Mouse (Mus musculus) forebrain, embryonic 16.5 days (tissue): ENCODE results near the gene Tmem165. TPM values are rescaled to one million over a fixed set of nuclear protein-coding genes. Genes with fewer than 3 reads are reported as not detected.

Experiments
- ATAC-seq: fragments of 200-750 bp; cut with Nextera tagmentation; 2 replicates; pipeline ENCODE4 v1.8.0; 2017; ENCODE audit warnings: mild to moderate bottlenecking, moderate library complexity
- H3K27ac ChIP-seq: fragments of 300-500 bp; sonication (generic); 2 replicates; pipeline ENCODE4 v1.5.1; 2014; ENCODE audit warnings: low read length, control low read depth
- H3K27me3 ChIP-seq: fragments of 300-500 bp; sonication (generic); replicated peaks from 2 replicates; pipeline ENCODE4 v1.6.1; 2014; ENCODE audit warnings: low read length; ENCODE audit not compliant: control insufficient read depth, insufficient read depth
- H3K36me3 ChIP-seq: fragments of 300-500 bp; sonication (generic); 2 replicates; pipeline ENCODE4 v1.6.1; 2014; ENCODE audit not compliant: control insufficient read depth, insufficient read depth
- H3K4me1 ChIP-seq: fragments of 300-500 bp; sonication (generic); replicated peaks from 2 replicates; pipeline ENCODE4 v1.6.1; 2014; ENCODE audit warnings: low read length; ENCODE audit not compliant: control insufficient read depth, insufficient read depth
- H3K4me2 ChIP-seq: fragments of 300-500 bp; sonication (generic); 2 replicates; pipeline ENCODE4 v1.6.1; 2014; ENCODE audit warnings: mild to moderate bottlenecking, low read length, control low read depth
- H3K4me3 ChIP-seq: fragments of 300-500 bp; sonication (generic); replicated peaks from 2 replicates; pipeline ENCODE4 v1.5.1; 2014; ENCODE audit warnings: mild to moderate bottlenecking, low read length, control low read depth
- H3K9ac ChIP-seq: fragments of 300-500 bp; sonication (generic); replicated peaks from 2 replicates; pipeline ENCODE4 v1.6.1; 2014; ENCODE audit warnings: low read depth, low read length, control low read depth
- H3K9me3 ChIP-seq: fragments of 300-500 bp; sonication (generic); 2 replicates; pipeline ENCODE4 v1.6.1; 2016; ENCODE audit warnings: low read length; ENCODE audit not compliant: control insufficient read depth
- whole genome bisulfite sequencing: fragments of 180-500 bp; shearing (Covaris S2); extraction: QIAGEN DNeasy Blood & Tissue Kit; methylation state at CpG from one replicate; pipeline ENCODE4 v1.1.7; 2014; 5-methylcytosine and 5-hydroxymethylcytosine counted together
- polyA plus RNA-seq: library from polyadenylated mRNA; unstranded; fragments of >200 nt; fragmentation: Nextera tagmentation; extraction: Ambion mirVana; gene quantifications from 2 replicates; pipeline ENCODE4 v1.2.1, GENCODE M21; 2015

The Tmem165 gene
- polyA plus RNA-seq, 1 experiment from 2014 or later: 40.3 TPM

DNA sequence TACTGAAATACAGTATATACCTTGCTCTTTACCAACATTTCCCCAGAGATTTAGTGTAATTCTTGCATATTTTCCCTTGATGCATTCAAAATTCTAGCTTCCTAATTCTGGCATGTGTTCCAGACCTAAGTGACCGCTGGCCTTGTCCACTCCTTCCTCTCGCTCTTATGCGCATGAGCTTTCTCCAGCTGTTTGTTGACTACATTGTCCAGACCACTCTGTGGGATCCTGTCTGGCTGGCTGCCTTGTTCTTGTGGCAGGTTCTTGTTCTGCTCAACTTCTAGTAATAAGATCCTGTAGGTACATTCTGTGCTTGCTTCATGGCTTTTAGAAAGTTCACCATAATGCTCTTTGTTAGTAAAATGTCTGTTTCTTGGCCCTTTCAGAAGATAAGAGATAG, 19.5 kb downstream of the Tmem165 start:
- no peak for ATAC-seq

DNA sequence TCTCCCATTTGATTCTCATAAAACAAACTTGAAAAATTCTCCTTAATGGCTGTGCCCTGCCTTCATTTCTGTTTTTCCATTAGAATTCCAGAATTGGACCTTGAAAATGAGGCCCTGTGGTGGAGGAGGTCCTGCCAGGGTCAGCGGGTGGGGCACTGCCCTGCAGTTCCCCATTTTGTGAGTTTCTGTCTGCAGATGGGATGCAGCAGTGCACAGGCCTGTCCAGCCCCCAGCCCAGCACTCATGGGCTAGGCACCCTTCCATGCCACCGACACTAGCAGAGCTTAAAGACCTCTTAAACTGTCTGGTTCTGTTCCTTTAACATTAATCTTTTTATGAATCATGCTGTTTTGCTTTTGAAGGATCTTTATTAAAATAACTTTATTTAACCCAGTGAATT, 22.2 kb downstream of the Tmem165 start:
- H3K4me1 ChIP-seq: no peaks in the 10 kb centered on the region
- WGBS: 93% methylated on average over 2 of the region's 2 CpGs
- ATAC-seq: no peak

More for the DNA sequence above, 19.5 kb downstream of the Tmem165 start:
- Histone ChIP-seq H3K27me3 (no peaks in the 10 kb centered on the region), H3K36me3 (peaks cover 20% of the 10 kb centered on the region), H3K27ac (no peak overlapping the region), H3K9ac (no peak overlapping the region), H3K4me2 (no peak overlapping the region), H3K9me3 (no peaks in the 10 kb centered on the region), H3K4me3 (no peak overlapping the region), H3K4me1 (no peaks in the 10 kb centered on the region)
- 98% methylated on average over 3 of the region's 3 CpGs for WGBS

DNA sequence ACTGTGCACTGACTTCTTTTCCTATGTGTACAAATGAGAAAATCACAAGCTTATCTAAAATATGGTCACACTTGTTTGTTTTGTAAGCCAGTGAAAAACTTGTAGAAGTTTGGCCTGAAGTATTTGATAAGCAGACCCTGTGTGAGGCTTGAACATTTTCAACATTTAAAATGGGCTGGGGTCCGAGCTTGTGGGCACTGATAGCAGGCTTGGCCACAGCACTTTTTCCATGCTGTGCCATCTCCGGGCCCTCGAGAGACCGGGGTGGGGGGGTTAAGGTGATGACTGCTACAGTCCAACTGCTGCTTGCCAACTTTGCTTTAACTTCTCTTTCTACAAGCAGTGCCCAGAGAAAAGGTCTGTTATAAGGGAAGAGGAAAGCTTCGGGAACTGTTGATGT, 24.4 kb downstream of the Tmem165 start:
- Histone ChIP-seq H3K27ac (no peak overlapping the region), H3K27me3 (no peaks in the 10 kb centered on the region), H3K4me3 (no peak overlapping the region), H3K9me3 (no peaks in the 10 kb centered on the region), H3K9ac (no peak overlapping the region), H3K4me1 (no peaks in the 10 kb centered on the region), H3K4me2 (no peak overlapping the region), H3K36me3 (peaks cover 30% of the 10 kb centered on the region)
- 92% methylated on average over 5 of the region's 5 CpGs for WGBS
- ATAC-seq: no peak

More for the DNA sequence above, 22.2 kb downstream of the Tmem165 start:
- Histone ChIP-seq H3K4me2 (no peak overlapping the region), H3K36me3 (peaks cover 23% of the 10 kb centered on the region), H3K9me3 (no peaks in the 10 kb centered on the region), H3K27me3 (no peaks in the 10 kb centered on the region), H3K4me3 (no peak overlapping the region), H3K27ac (no peak overlapping the region), H3K9ac (no peak overlapping the region)

DNA sequence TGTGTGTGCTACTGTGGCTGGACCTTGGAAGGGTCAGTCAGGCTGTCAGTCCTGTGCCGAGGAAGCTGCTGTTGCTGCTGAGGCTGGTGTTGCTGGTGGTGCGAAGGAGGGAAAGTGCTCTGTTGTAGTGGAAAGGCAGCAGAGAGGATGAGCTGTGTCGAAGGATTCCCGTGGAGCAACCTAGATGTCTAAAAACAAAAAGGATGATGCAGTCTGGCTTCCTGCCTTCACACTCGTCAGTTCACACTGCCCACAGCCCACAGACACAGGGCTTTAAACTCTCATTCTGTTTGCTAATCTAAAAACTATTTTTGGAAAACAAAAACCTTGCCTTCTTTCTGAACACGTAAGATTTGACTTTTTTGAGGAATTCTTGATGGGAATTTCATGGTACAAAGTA, 33.0 kb downstream of the Tmem165 start:
- ATAC-seq: no peak
- no peaks in the 10 kb centered on the region for H3K27me3 ChIP-seq
- no peak overlapping the region for H3K27ac ChIP-seq
- no peak overlapping the region for H3K9ac ChIP-seq
- peaks cover 16% of the 10 kb centered on the region for H3K36me3 ChIP-seq
- WGBS: 84% methylated on average over 6 of the region's 6 CpGs
- no peak overlapping the region for H3K4me2 ChIP-seq
- H3K9me3 ChIP-seq: no peaks in the 10 kb centered on the region
- H3K4me3 ChIP-seq: no peak overlapping the region
- no peaks in the 10 kb centered on the region for H3K4me1 ChIP-seq

DNA sequence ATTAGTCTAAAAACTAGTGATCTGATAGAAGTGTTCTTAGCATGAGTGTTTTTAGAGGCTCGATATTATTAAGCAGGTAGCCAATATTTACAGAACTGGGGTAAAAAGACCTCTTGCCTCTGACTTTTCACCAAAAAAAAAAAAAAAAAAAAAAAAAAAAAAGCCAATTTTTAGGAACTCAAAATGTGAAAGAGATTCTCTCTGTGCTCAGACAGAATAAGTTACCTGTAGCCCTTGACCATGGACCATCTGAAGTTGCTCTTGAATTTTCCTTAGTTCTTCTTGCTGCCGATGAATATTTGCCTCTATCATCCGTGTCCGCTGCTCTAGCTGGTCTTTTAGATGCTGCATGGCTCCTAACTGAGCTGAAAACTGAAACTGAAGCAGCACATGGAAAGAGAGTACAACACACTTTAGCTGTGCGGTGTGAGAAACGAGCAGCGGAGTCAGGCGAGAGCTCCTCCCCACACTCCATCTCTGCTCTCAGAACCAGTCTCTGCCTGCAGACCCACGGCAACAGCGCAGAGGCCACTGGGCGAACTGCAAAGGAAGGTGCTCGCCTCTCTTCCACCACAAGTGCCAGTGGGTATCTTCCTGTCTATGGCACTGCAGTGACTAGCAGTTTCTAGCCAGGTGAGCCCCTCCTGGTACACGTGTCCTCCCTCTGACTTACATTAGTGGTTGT, 47.6 kb downstream of the Tmem165 start:
- WGBS: 91% methylated on average over 13 of the region's 13 CpGs
- H3K36me3 ChIP-seq: peaks cover 22% of the 10 kb centered on the region

DNA sequence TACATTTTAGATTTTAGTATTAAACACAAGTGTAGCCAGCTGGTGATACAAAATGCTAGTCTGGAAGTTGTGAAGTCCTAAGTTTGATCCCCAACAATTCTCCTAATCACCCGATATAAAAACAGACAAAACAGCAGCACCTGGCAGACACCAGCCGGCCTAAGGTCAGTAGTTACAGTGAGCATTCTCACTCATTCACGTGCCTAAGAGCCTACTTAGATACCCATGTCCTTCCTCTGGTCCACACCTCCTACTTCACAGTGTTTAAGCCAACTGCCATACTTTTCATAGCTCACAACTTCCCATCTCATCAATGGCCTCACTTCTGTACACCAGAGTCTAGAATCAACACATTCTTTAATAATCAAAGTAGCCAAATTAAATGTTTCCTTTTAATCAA, 59.6 kb downstream of the Tmem165 start:
- no peaks in the 10 kb centered on the region for H3K9me3 ChIP-seq
- no peak overlapping the region for H3K9ac ChIP-seq
- no peak overlapping the region for H3K27ac ChIP-seq
- no peaks in the 10 kb centered on the region for H3K4me1 ChIP-seq
- H3K27me3 ChIP-seq: no peaks in the 10 kb centered on the region
- ATAC-seq: no peak
- WGBS: 81% methylated on average over 3 of the region's 3 CpGs
- H3K4me3 ChIP-seq: no peak overlapping the region
- H3K4me2 ChIP-seq: no peak overlapping the region
- H3K36me3 ChIP-seq: peaks cover 2% of the 10 kb centered on the region; the same call in 1 of the 2 replicates

More for the DNA sequence above, 47.6 kb downstream of the Tmem165 start:
- Histone ChIP-seq H3K4me1 (no peaks in the 10 kb centered on the region), H3K27me3 (no peaks in the 10 kb centered on the region), H3K9me3 (no peaks in the 10 kb centered on the region), H3K4me3 (no peak overlapping the region), H3K27ac (no peak overlapping the region), H3K9ac (no peak overlapping the region), H3K4me2 (no peak overlapping the region)
- no peak for ATAC-seq

DNA sequence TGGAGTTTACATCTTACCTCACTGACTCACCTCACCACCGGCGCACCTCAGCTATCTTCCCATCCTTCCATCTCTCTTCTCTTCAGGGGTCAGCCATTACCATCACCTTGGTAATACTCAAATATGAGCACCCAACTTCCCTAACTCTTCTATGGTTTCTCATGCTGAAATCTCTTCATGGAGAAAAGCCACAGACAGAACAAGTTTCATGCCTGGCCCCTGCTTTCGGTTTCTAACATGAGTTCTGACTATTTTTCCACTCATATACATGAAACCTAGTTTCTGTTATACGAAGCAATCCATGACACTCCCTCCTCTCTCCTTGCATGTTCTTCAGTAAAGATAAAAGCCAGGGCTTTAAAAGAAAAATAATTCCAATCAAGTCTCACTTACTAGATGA, 60.2 kb downstream of the Tmem165 start:
- Histone ChIP-seq H3K4me1 (no peaks in the 10 kb centered on the region), H3K4me2 (no peak overlapping the region), H3K36me3 (peaks cover 2% of the 10 kb centered on the region; the same call in 1 of the 2 replicates), H3K27me3 (no peaks in the 10 kb centered on the region), H3K27ac (no peak overlapping the region), H3K9me3 (no peaks in the 10 kb centered on the region), H3K9ac (no peak overlapping the region), H3K4me3 (no peak overlapping the region)
- 96% methylated on average over 4 of the region's 4 CpGs for WGBS
- no peak for ATAC-seq

DNA sequence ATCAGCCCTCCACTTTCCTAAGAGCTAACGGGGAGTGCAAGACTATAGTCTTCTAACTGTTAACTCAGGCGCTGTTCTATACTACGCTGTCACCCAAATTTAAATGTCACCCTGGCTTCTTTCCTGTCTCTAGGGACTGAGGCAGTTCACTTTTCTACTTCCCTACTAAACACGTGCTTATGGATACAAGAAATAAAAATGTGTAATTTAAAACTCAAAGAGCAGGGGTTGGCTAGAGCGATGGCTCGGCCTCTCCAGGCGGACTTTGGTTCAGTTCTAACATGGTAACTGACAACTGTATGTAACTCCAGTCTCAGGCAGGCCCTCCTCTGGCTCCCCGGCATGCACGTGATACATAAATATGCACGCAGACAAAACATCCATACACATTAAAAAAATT, 60.8 kb downstream of the Tmem165 start:
- no peak overlapping the region for H3K9ac ChIP-seq
- no peak overlapping the region for H3K4me2 ChIP-seq
- peaks cover 2% of the 10 kb centered on the region; the same call in 1 of the 2 replicates for H3K36me3 ChIP-seq
- ATAC-seq: no peak
- no peaks in the 10 kb centered on the region for H3K4me1 ChIP-seq
- 93% methylated on average over 10 of the region's 10 CpGs for WGBS
- H3K27me3 ChIP-seq: no peaks in the 10 kb centered on the region
- no peak overlapping the region for H3K27ac ChIP-seq
- no peak overlapping the region for H3K4me3 ChIP-seq
- H3K9me3 ChIP-seq: no peaks in the 10 kb centered on the region

DNA sequence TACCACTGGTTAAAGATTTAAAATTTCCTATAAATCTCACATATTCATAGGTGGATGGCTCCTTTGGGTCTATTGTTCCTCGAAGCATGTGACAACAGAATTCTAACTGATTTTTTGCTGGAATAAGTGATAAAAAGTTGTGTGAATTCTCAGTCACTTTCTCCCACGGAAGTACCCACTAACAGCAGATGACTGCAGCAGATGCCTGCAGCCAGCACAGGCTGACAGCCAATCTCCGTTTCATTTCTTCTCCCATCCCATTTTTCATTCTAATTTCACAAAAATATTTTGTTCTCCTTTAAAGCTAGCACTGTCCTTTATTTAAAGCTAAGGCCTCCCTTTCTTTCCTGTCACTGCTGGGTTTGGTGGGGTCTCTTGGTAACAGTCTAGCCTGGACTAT, 61.7 kb downstream of the Tmem165 start:
- no peaks in the 10 kb centered on the region for H3K4me1 ChIP-seq
- H3K36me3 ChIP-seq: no peaks in the 10 kb centered on the region
- no peaks in the 10 kb centered on the region for H3K27me3 ChIP-seq
- WGBS: 87% methylated on average over 3 of the region's 3 CpGs
- no peak for ATAC-seq
- no peak overlapping the region for H3K4me2 ChIP-seq
- H3K9me3 ChIP-seq: no peaks in the 10 kb centered on the region
- no peak overlapping the region for H3K9ac ChIP-seq
- no peak overlapping the region for H3K4me3 ChIP-seq
- no peak overlapping the region for H3K27ac ChIP-seq

DNA sequence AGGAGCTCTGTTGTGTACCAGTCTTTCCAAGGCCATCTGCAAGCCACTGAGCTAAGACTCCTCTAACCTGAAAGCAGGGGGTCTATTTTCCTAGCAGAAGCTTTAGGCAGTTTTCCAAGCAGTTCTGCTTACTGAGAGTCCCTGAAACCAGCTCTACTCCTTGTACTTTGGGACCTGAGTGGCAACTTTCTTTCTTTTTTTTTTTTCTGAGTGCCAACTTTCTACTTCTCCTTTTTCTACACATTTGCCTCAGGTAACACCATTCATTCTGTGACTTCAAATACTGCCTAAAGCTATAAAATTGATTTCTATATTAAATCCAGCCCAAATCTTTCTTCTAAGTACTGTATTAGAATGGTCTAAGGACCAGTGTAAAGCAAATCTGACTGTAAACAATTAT, 62.9 kb downstream of the Tmem165 start:
- Histone ChIP-seq H3K4me3 (no peak overlapping the region), H3K4me1 (no peaks in the 10 kb centered on the region), H3K4me2 (no peak overlapping the region), H3K9ac (no peak overlapping the region), H3K9me3 (no peaks in the 10 kb centered on the region), H3K27me3 (no peaks in the 10 kb centered on the region), H3K27ac (no peak overlapping the region), H3K36me3 (no peaks in the 10 kb centered on the region; the same call in 1 of the 2 replicates)
- no peak for ATAC-seq
